Mouse (Mus musculus) testis, adult 2 months (tissue): Measurements from ENCODE around the gene Ly6g5c.

ENCODE experiments used
- CTCF ChIP-seq: fragments of 200-500 bp; IDR thresholded peaks from 2 replicates; pipeline ENCODE4 v1.5.1; 2012; ENCODE audit warnings: low read depth, mild to moderate bottlenecking, inconsistent platforms, low read length, moderate library complexity; ENCODE audit not compliant: control insufficient read depth, insufficient read depth, insufficient replicate concordance
- POLR2A ChIP-seq: fragments of 200-500 bp; IDR thresholded peaks from 2 replicates; pipeline ENCODE4 v1.6.1; 2012; ENCODE audit warnings: low read depth, mild to moderate bottlenecking, inconsistent platforms, low read length, moderate library complexity; ENCODE audit not compliant: control insufficient read depth

DNA sequence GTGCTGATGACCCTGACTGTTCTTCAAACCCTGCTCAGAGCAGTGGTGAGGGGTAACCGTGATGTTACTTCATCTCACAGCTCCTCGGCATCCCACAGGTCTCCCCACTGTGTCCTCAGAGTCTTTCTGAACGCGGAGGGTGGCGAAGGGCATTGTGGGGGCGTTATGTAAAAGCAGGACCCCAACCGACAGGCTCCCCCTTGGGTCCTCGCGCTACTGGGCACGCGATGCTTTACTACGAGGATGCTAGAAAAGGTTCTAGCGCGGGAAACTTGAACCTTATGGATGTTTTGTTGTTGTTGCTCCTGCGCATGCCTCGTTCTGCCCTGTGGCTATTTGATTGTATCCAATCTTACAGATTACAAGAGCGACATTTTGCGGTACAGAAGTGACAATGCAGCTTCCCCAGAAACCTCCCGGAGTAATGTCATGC lies 13.8 kb downstream of the Ly6g5c start, which contains the start of gene Csnk2b:
- TF ChIP-seq POLR2A: no peak
- no peak for TF ChIP-seq CTCF
